Mouse (Mus musculus): Measurements from ENCODE around the gene 1700113H08Rik.

- TF ChIP-seq CTCF (IDR thresholded peaks at IDR 0.05) (no peak), EP300 (IDR thresholded peaks at IDR 0.05) (no peak)
Observed at GRCm38 (mm10) chr10:87037062-87037461, 20.8 kb upstream of the 1700113H08Rik start.

All from lung, postnatal 0 days (tissue).